Mouse (Mus musculus) heart, postnatal 0 days (tissue): ENCODE results near the gene Olfr769.

ENCODE experiments used
- CTCF ChIP-seq: IDR thresholded peaks from 2 replicates; pipeline ENCODE4 v1.5.1; 2016; ENCODE audit warnings: antibody characterized with exemption, control low read depth, low read depth
- EP300 ChIP-seq: IDR thresholded peaks from 2 replicates; pipeline ENCODE4 v1.6.1; 2016; ENCODE audit warnings: antibody characterized with exemption, low read depth

DNA sequence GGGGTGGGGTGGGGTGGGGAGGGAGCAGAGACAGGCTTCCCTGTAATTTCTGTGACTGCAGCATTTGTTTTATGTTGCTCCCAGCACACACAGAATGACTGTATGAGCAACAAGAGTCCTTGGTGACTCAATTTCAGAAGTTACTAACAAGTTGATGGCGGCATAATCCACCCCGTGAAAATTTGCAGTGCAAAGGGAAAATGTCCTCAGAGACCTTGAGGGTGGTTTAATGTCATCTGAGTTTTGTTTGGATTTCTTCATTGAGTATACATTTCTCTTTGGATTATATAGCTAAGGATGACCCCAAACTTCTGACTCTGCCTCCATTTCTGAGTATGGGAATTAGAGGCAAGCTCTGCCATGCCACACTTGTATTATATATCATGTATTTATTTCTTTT lies at the start of gene Olfr769:
- TF ChIP-seq CTCF (no peak), EP300 (no peak)
